Mouse (Mus musculus) heart, postnatal 4 days (tissue): Measurements from ENCODE around the gene Efcab9. TPM values are rescaled to one million over a fixed set of nuclear protein-coding genes. Genes with fewer than 3 reads are reported as not detected.

Experiments used
- DNase-seq: peaks from one replicate; pipeline ENCODE4 v3.0.0; 2021
- total RNA-seq, 2 experiments: library from RNA; stranded (reverse); gene quantifications; 2 replicates each; pipeline ENCODE4 v1.2.3; 2021

Gene Efcab9
- total RNA-seq, 2 experiments from 2014 or later, result 0.47 TPM; not detected in 1

- DNase-seq, result no peak
These were observed 23.3 kb upstream of the Efcab9 start for GRCm38 (mm10) chr11:32555103-32555689.

- DNase-seq, result no peak
These were observed 22.5 kb upstream of the Efcab9 start for GRCm38 (mm10) chr11:32554141-32555091.

- no peak for DNase-seq
These were observed 21.6 kb upstream of the Efcab9 start for GRCm38 (mm10) chr11:32553311-32554140.

- peak; percentile 31 for DNase-seq
These were observed 20.7 kb upstream of the Efcab9 start for GRCm38 (mm10) chr11:32552401-32553090.

- DNase-seq, result peak; percentile 37
These were observed 19.9 kb upstream of the Efcab9 start for GRCm38 (mm10) chr11:32551579-32552297.

- no peak for DNase-seq
These were observed 19.2 kb upstream of the Efcab9 start for GRCm38 (mm10) chr11:32551056-32551455.

- DNase-seq, result peak; percentile 43
These were observed 18.2 kb upstream of the Efcab9 start for GRCm38 (mm10) chr11:32550102-32550501.

GRCm38 (mm10) chr11:32549236-32549635 is 17.4 kb upstream of the Efcab9 start:
- no peak for DNase-seq

GRCm38 (mm10) chr11:32548240-32548639 is 16.4 kb upstream of the Efcab9 start:
- peak; percentile 58 for DNase-seq

GRCm38 (mm10) chr11:32547391-32547947 is 15.6 kb upstream of the Efcab9 start:
- no peak for DNase-seq

GRCm38 (mm10) chr11:32546483-32546882 is 14.6 kb upstream of the Efcab9 start:
- peak; percentile 50 for DNase-seq

- no peak for DNase-seq
These were observed 13.7 kb upstream of the Efcab9 start for GRCm38 (mm10) chr11:32545605-32546004.

GRCm38 (mm10) chr11:32544497-32544896 is 12.6 kb upstream of the Efcab9 start:
- no peak for DNase-seq

GRCm38 (mm10) chr11:32544041-32544440 is 12.2 kb upstream of the Efcab9 start:
- no peak for DNase-seq

- DNase-seq, result no peak
These were observed 11.0 kb upstream of the Efcab9 start for GRCm38 (mm10) chr11:32542687-32543411.

GRCm38 (mm10) chr11:32542181-32542580 is 10.3 kb upstream of the Efcab9 start:
- DNase-seq, result no peak

GRCm38 (mm10) chr11:32540463-32540862 is 8.6 kb upstream of the Efcab9 start:
- no peak for DNase-seq

GRCm38 (mm10) chr11:32539717-32540116 is 7.8 kb upstream of the Efcab9 start:
- DNase-seq, result no peak

- DNase-seq, result no peak
These were observed 7.0 kb upstream of the Efcab9 start for GRCm38 (mm10) chr11:32538846-32539245.

- no peak for DNase-seq
These were observed 6.6 kb upstream of the Efcab9 start for GRCm38 (mm10) chr11:32538435-32538834.
